Mouse (Mus musculus) ovary, adult 10 weeks (tissue): ENCODE measurements around the gene Trim14. TPM values are rescaled to one million over a fixed set of nuclear protein-coding genes. Genes with fewer than 3 reads are reported as not detected.

Experiments used
- polyA plus RNA-seq: library from polyadenylated mRNA; stranded (reverse); fragments of 350-450 nt; fragmentation: Illumina TruSeq; extraction: RNeasy Lipid Tissue Mini Kit (QIAGEN cat#74804); gene quantifications from one replicate; pipeline ENCODE4 v1.2.3, GENCODE M21; 2014

The Trim14 gene
- 22.3 TPM for polyA plus RNA-seq

DNA sequence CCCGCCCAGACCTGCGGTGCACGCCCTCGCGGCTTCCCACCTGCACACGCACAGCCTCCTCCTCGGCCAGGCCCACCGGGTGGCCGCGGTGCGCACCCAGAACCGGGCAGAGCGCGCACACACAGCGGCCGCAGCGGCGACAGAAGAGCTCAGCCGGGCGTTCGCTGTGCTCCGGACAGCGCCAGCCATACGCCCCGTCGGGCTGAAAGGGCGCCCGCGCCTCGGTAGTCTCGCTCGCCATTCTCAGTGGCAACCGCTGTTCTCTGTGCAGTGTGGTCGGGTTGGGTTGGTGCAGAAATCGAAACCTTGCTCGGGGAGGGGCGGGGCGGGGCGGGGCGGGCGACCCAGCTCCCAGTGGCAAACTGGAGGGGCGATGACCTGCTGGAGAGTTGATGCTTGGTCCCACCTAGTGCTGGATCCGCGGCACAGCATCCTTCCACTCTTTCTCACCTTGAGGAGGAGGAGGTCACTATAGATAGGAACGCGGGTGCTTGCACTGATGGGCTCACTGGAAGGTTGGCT is at the start of gene Trim14:
Gene Trim14 (minus strand): TSS at position 302 of the 522 bp plus-strand sequence.

DNA sequence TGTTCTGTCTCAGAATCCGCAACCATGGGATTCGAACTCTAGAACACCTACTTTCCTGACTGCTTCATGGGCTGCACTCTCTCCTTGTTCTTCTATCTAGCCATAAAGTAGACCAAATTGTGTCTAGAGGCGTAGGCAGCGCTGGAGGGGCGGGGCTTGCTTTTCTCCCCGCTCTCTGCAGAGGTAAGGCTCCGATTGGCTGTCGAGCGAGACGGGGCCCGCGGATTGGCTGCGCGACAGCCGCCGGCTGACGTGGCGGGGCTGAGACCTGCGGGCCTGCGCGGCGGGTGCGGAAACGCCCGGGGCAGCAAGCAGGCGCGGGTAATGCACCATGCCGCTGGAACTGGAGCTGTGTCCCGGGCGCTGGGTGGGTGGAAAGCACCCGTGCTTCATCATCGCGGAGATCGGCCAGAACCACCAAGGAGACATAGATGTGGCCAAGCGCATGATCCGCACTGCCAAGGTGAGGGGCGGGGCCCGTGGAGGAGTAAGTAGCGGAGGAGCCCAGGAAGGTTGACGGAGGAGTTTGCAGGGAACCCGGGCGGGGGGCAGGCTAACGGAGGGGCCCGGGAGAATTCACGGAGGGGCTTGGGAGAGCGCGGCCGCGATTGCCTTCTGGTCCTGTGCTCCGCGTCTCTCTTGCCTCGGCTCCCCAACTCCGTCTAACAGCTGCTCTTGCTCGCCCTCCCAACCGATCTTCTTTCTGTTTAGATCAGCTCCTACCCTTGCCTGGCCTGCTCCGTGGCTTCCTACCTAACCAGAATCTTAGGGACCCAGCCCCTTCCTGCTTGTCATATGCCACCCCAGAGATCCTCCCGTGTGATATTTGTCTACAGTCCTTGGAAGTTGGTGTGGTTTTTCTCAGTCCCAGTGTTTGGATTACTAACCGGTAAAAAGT is 46.7 kb downstream of the Trim14 start, which contains the start of gene Nans:
Gene Nans (plus strand): TSS at position 221 of the 898 bp plus-strand sequence.

DNA sequence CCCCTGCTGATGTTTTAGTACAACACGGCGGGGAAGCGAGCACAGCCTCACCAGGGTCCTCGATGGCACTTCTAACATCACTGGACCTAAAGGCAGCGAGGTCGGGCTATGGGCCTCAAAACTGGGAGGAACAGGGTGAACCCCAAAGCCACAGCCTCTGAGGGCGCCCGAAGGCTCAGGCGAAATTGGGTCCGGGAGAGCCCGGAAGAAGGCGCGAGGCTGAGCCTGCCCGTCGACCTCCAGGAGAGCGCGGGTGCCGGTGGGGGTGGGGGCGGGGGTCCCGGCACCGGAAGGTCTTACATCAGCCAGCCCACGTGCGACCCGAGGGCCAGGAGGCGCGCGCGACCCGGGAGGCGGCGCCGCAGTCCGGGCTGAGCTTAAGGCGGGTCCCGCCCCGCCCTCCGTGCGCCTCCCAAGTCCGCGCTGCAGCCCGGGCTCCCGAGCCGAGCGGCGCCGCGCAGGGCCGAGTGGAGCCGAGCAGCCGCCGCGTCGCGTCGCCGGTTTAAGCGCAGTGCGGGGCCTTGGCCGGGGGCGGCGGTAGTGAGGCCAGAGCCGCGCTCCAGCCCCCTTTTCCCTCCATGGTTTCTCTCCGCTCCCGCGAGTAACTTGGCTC is 85.3 kb downstream of the Trim14 start, which contains the start of gene Anp32b:
Gene Anp32b (plus strand): TSS at position 384 of the 613 bp plus-strand sequence.

Other genes with a start within 250 kb of the Trim14 start
- gene Foxe1, start 192.5 kb downstream of the Trim14 start, polyA plus RNA-seq = not detected
- 1.9 TPM for gene Trmo, start 146.7 kb downstream of the Trim14 start, polyA plus RNA-seq
- gene Hemgn, start 122.6 kb downstream of the Trim14 start, polyA plus RNA-seq = not detected
- gene Anp32b, start 85.2 kb downstream of the Trim14 start, polyA plus RNA-seq = 633 TPM
- 9.6 TPM for gene Nans, start 46.9 kb downstream of the Trim14 start, polyA plus RNA-seq
- gene Coro2a, start 66.1 kb upstream of the Trim14 start, polyA plus RNA-seq = 13.3 TPM
- 0.31 TPM for gene Tbc1d2, start 114.1 kb upstream of the Trim14 start, polyA plus RNA-seq